Mouse (Mus musculus): ENCODE measurements around the gene Tpcn2. TPM values are rescaled to one million over a fixed set of nuclear protein-coding genes. Genes with fewer than 3 reads are reported as not detected.

The Tpcn2 gene
- polyA plus RNA-seq, 1 experiment from 2014 or later = 1.5 TPM

- no peak overlapping the region for H3K4me3 ChIP-seq (ENCODE audit: low read depth, low read length)
- no peak overlapping the region for H3K27ac ChIP-seq (ENCODE audit: low read length)
- H3K9ac ChIP-seq (ENCODE audit: low read depth, low read length) = no peak overlapping the region
- no peaks in the 10 kb centered on the region for H3K4me1 ChIP-seq (ENCODE audit: control insufficient read depth, insufficient read depth, low read length)
- H3K36me3 ChIP-seq (ENCODE audit: control insufficient read depth, insufficient read depth, low read length) = no peaks in the 10 kb centered on the region
- no peak overlapping the region for H3K4me2 ChIP-seq (ENCODE audit: low read length)
- ATAC-seq = no peak
- H3K27me3 ChIP-seq (ENCODE audit: control insufficient read depth, insufficient read depth, low read depth, low read length) = no peaks in the 10 kb centered on the region
- no peaks in the 10 kb centered on the region for H3K9me3 ChIP-seq (replicated peaks; ENCODE audit: control insufficient read depth, low read length, poor library complexity, severe bottlenecking)
Measured at GRCm38 (mm10) chr7:145146252-145146930, 137.4 kb downstream of the Tpcn2 start.

- Histone ChIP-seq H3K4me2 (ENCODE audit: low read length) (no peak overlapping the region), H3K36me3 (ENCODE audit: control insufficient read depth, insufficient read depth, low read length) (no peaks in the 10 kb centered on the region), H3K27me3 (ENCODE audit: control insufficient read depth, insufficient read depth, low read depth, low read length) (no peaks in the 10 kb centered on the region), H3K27ac (ENCODE audit: low read length) (no peak overlapping the region), H3K4me3 (ENCODE audit: low read depth, low read length) (no peak overlapping the region), H3K9ac (ENCODE audit: low read depth, low read length) (no peak overlapping the region), H3K9me3 (replicated peaks; ENCODE audit: control insufficient read depth, low read length, poor library complexity, severe bottlenecking) (peaks cover 9% of the 10 kb centered on the region; the same call in 1 of the 2 replicates), H3K4me1 (ENCODE audit: control insufficient read depth, insufficient read depth, low read length) (no peaks in the 10 kb centered on the region)
- 65% methylated on average over 3 of the region's 3 CpGs for WGBS
- ATAC-seq = no peak
Measured at GRCm38 (mm10) chr7:145143502-145144070, 140.2 kb downstream of the Tpcn2 start.

GRCm38 (mm10) chr7:145140656-145141055 is 143.2 kb downstream of the Tpcn2 start:
- no peaks in the 10 kb centered on the region for H3K4me1 ChIP-seq (ENCODE audit: control insufficient read depth, insufficient read depth, low read length)
- H3K4me2 ChIP-seq (ENCODE audit: low read length) = no peak overlapping the region
- no peak overlapping the region for H3K9ac ChIP-seq (ENCODE audit: low read depth, low read length)
- no peaks in the 10 kb centered on the region for H3K36me3 ChIP-seq (ENCODE audit: control insufficient read depth, insufficient read depth, low read length)
- 65% methylated on average over 2 of the region's 2 CpGs for WGBS
- H3K27ac ChIP-seq (ENCODE audit: low read length) = no peak overlapping the region
- H3K4me3 ChIP-seq (ENCODE audit: low read depth, low read length) = no peak overlapping the region
- no peaks in the 10 kb centered on the region for H3K27me3 ChIP-seq (ENCODE audit: control insufficient read depth, insufficient read depth, low read depth, low read length)
- H3K9me3 ChIP-seq (replicated peaks; ENCODE audit: control insufficient read depth, low read length, poor library complexity, severe bottlenecking) = peaks cover 9% of the 10 kb centered on the region; the same call in 1 of the 2 replicates
- no peak for ATAC-seq

GRCm38 (mm10) chr7:145139576-145139975 is 144.2 kb downstream of the Tpcn2 start:
- Histone ChIP-seq H3K4me1 (ENCODE audit: control insufficient read depth, insufficient read depth, low read length) (no peaks in the 10 kb centered on the region), H3K9me3 (replicated peaks; ENCODE audit: control insufficient read depth, low read length, poor library complexity, severe bottlenecking) (peaks cover 9% of the 10 kb centered on the region; the same call in 1 of the 2 replicates), H3K9ac (ENCODE audit: low read depth, low read length) (no peak overlapping the region), H3K36me3 (ENCODE audit: control insufficient read depth, insufficient read depth, low read length) (no peaks in the 10 kb centered on the region), H3K4me3 (ENCODE audit: low read depth, low read length) (no peak overlapping the region), H3K4me2 (ENCODE audit: low read length) (no peak overlapping the region), H3K27ac (ENCODE audit: low read length) (no peak overlapping the region), H3K27me3 (ENCODE audit: control insufficient read depth, insufficient read depth, low read depth, low read length) (no peaks in the 10 kb centered on the region)
- ATAC-seq = no peak
- 92% methylated on average over 3 of the region's 3 CpGs for WGBS

GRCm38 (mm10) chr7:145139100-145139499 is 144.7 kb downstream of the Tpcn2 start:
- Histone ChIP-seq H3K36me3 (ENCODE audit: control insufficient read depth, insufficient read depth, low read length) (no peaks in the 10 kb centered on the region), H3K27ac (ENCODE audit: low read length) (no peak overlapping the region), H3K4me2 (ENCODE audit: low read length) (no peak overlapping the region), H3K4me1 (ENCODE audit: control insufficient read depth, insufficient read depth, low read length) (no peaks in the 10 kb centered on the region), H3K9ac (ENCODE audit: low read depth, low read length) (no peak overlapping the region), H3K4me3 (ENCODE audit: low read depth, low read length) (no peak overlapping the region), H3K9me3 (replicated peaks; ENCODE audit: control insufficient read depth, low read length, poor library complexity, severe bottlenecking) (peaks cover 9% of the 10 kb centered on the region; the same call in 1 of the 2 replicates), H3K27me3 (ENCODE audit: control insufficient read depth, insufficient read depth, low read depth, low read length) (no peaks in the 10 kb centered on the region)
- WGBS = 76% methylated on average over 1 of the region's 1 CpGs
- ATAC-seq = no peak

- no peak overlapping the region for H3K4me3 ChIP-seq (ENCODE audit: low read depth, low read length)
Measured at GRCm38 (mm10) chr7:145137871-145138270, 145.9 kb downstream of the Tpcn2 start.

GRCm38 (mm10) chr7:145136831-145137230 is 147.0 kb downstream of the Tpcn2 start:
- ATAC-seq = no peak
- Histone ChIP-seq H3K4me1 (ENCODE audit: control insufficient read depth, insufficient read depth, low read length) (no peaks in the 10 kb centered on the region), H3K9ac (ENCODE audit: low read depth, low read length) (no peak overlapping the region), H3K4me2 (ENCODE audit: low read length) (no peak overlapping the region), H3K36me3 (ENCODE audit: control insufficient read depth, insufficient read depth, low read length) (no peaks in the 10 kb centered on the region), H3K4me3 (ENCODE audit: low read depth, low read length) (no peak overlapping the region), H3K9me3 (replicated peaks; ENCODE audit: control insufficient read depth, low read length, poor library complexity, severe bottlenecking) (peaks cover 9% of the 10 kb centered on the region; the same call in 1 of the 2 replicates), H3K27me3 (ENCODE audit: control insufficient read depth, insufficient read depth, low read depth, low read length) (no peaks in the 10 kb centered on the region), H3K27ac (ENCODE audit: low read length) (no peak overlapping the region)
- 93% methylated on average over 4 of the region's 4 CpGs for WGBS

More at GRCm38 (mm10) chr7:145137871-145138270, 145.9 kb downstream of the Tpcn2 start:
- no peak for ATAC-seq
- Histone ChIP-seq H3K36me3 (ENCODE audit: control insufficient read depth, insufficient read depth, low read length) (no peaks in the 10 kb centered on the region), H3K9ac (ENCODE audit: low read depth, low read length) (no peak overlapping the region), H3K9me3 (replicated peaks; ENCODE audit: control insufficient read depth, low read length, poor library complexity, severe bottlenecking) (peaks cover 9% of the 10 kb centered on the region; the same call in 1 of the 2 replicates), H3K27me3 (ENCODE audit: control insufficient read depth, insufficient read depth, low read depth, low read length) (no peaks in the 10 kb centered on the region), H3K4me2 (ENCODE audit: low read length) (no peak overlapping the region), H3K4me1 (ENCODE audit: control insufficient read depth, insufficient read depth, low read length) (no peaks in the 10 kb centered on the region), H3K27ac (ENCODE audit: low read length) (no peak overlapping the region)
- whole genome bisulfite sequencing = 85% methylated on average over 1 of the region's 1 CpGs

Other genes starting within 250 kb of the Tpcn2 start
- 0.36 TPM in 1 of 2 replicates, not detected in the other for gene 1810010D01Rik, start 75.9 kb downstream of the Tpcn2 start, polyA plus RNA-seq (2015; fragmentation: Nextera tagmentation; extraction: Ambion mirVana)
- 1.9 and 3.8 TPM in 2 replicates for gene Mrgprf, start 16.8 kb upstream of the Tpcn2 start, polyA plus RNA-seq (2015; fragmentation: Nextera tagmentation; extraction: Ambion mirVana)
- gene Mrgprd, start 30.8 kb upstream of the Tpcn2 start, polyA plus RNA-seq (2015; fragmentation: Nextera tagmentation; extraction: Ambion mirVana) = not detected in 2 replicates

Measured in midbrain, embryonic 16.5 days (tissue).